Mouse (Mus musculus) cerebral cortex, adult 2 months (tissue): ENCODE measurements around the gene Ube2o.

ENCODE experiments used
- WGBS: fragments of 180-500 bp; shearing (Covaris S2); methylation state at CpG from one replicate; pipeline ENCODE4 v1.1.7; 2018; 5-methylcytosine and 5-hydroxymethylcytosine counted together

Gene Ube2o

GRCm38 (mm10) chr11:116513531-116514038 is 67.7 kb downstream of the Ube2o start:
- WGBS = 78% methylated on average over 4 of the region's 4 CpGs

GRCm38 (mm10) chr11:116512987-116513386 is 68.3 kb downstream of the Ube2o start:
- WGBS = 67% methylated on average over 6 of the region's 6 CpGs

- 92% methylated on average over 7 of the region's 7 CpGs for WGBS
These were observed 69.1 kb downstream of the Ube2o start for GRCm38 (mm10) chr11:116512154-116512553.

- 74% methylated on average over 7 of the region's 7 CpGs for WGBS
These were observed 69.9 kb downstream of the Ube2o start for GRCm38 (mm10) chr11:116511301-116511868.

- WGBS = 77% methylated on average over 2 of the region's 2 CpGs
These were observed 72.6 kb downstream of the Ube2o start for GRCm38 (mm10) chr11:116508689-116509088.

GRCm38 (mm10) chr11:116506151-116506875 is 74.9 kb downstream of the Ube2o start:
- 88% methylated on average over 17 of the region's 17 CpGs for WGBS

GRCm38 (mm10) chr11:116505573-116505972 is 75.7 kb downstream of the Ube2o start:
- WGBS = 73% methylated on average over 5 of the region's 5 CpGs

GRCm38 (mm10) chr11:116504516-116504915 is 76.7 kb downstream of the Ube2o start:
- 81% methylated on average over 17 of the region's 17 CpGs for WGBS

GRCm38 (mm10) chr11:116501005-116501746 is 80.1 kb downstream of the Ube2o start:
- 8% methylated on average over 7 of the region's 7 CpGs for WGBS

- WGBS = 48% methylated on average over 6 of the region's 6 CpGs
These were observed 82.2 kb downstream of the Ube2o start for GRCm38 (mm10) chr11:116499018-116499417.

- WGBS = 23% methylated on average over 34 of the region's 34 CpGs
These were observed 82.7 kb downstream of the Ube2o start for GRCm38 (mm10) chr11:116498596-116498995.

GRCm38 (mm10) chr11:116497313-116497712 is 83.9 kb downstream of the Ube2o start:
- WGBS = 86% methylated on average over 4 of the region's 4 CpGs

GRCm38 (mm10) chr11:116494474-116495174 is 86.6 kb downstream of the Ube2o start:
- 22% methylated on average over 13 of the region's 13 CpGs for WGBS

- 28% methylated on average over 4 of the region's 4 CpGs for WGBS
These were observed 87.4 kb downstream of the Ube2o start, which contains the start of gene Prpsap1 for GRCm38 (mm10) chr11:116493795-116494252. Gene Prpsap1 (minus strand): TSS chr11:116494202.

GRCm38 (mm10) chr11:116493191-116493590 is 88.1 kb downstream of the Ube2o start:
- 79% methylated on average over 5 of the region's 5 CpGs for WGBS

GRCm38 (mm10) chr11:116492507-116492906 is 88.7 kb downstream of the Ube2o start:
- 82% methylated on average over 1 of the region's 1 CpGs for WGBS

GRCm38 (mm10) chr11:116491338-116491737 is 89.9 kb downstream of the Ube2o start:
- 70% methylated on average over 6 of the region's 6 CpGs for WGBS

GRCm38 (mm10) chr11:116490232-116491107 is 90.8 kb downstream of the Ube2o start:
- under 1% methylated on average over 62 of the region's 62 CpGs for WGBS

GRCm38 (mm10) chr11:116489771-116490231 is 91.4 kb downstream of the Ube2o start:
- under 1% methylated on average over 39 of the region's 39 CpGs for WGBS

- 62% methylated on average over 14 of the region's 14 CpGs for WGBS
These were observed 92.4 kb downstream of the Ube2o start for GRCm38 (mm10) chr11:116488693-116489375.
